28 mouse cellular contexts compared by ENCODE assay signal in genomic region chr11:67141031-67141430, GRCm38 (mm10). TPM values are rescaled to one million over a fixed set of nuclear protein-coding genes. Genes with fewer than 3 reads are reported as not detected.
A peak's percentile ranks its signal among the peaks of the same experiment; 100 is the strongest.
DNase-seq lines count a peak whose midpoint lies in the region; TF ChIP-seq lines count a peak whose summit lies in the region.
"Had no signal": no experiment of that assay in that cellular context is flagged by ENCODE, and none has a peak within 500 bp of the region (broad histone marks: within the 10 kb centered on the region; RNA-seq: fewer than 3 reads in every experiment).

No protein-coding gene starts in this region.

- H3K4me3 ChIP-seq in gastrocnemius, adult 2 months = peak overlapping the region; percentile 53
- H3K4me3 ChIP-seq: embryonic facial prominence, embryonic 13.5 days; embryonic facial prominence, embryonic 15.5 days; erythroblast, embryonic 14.5 days; forebrain, embryonic 10.5 days; forebrain, embryonic 12.5 days; forebrain, embryonic 15.5 days had no signal

- no peak for TF ChIP-seq CTCF in gastrocnemius, adult 2 months (IDR thresholded peaks at IDR 0.05)

- peak overlapping the region; percentile 91 for H3K27ac ChIP-seq in gastrocnemius, adult 2 months
- H3K27ac ChIP-seq: embryonic facial prominence, embryonic 13.5 days; embryonic facial prominence, embryonic 15.5 days; forebrain, embryonic 10.5 days; forebrain, embryonic 12.5 days; forebrain, embryonic 15.5 days had no signal

- DNase-seq in adrenal gland, postnatal 14 days = peak; percentile 15
- no peak for DNase-seq in adrenal gland, postnatal 36 days
- DNase-seq in gastrocnemius, adult 2 months = peak; percentile 62
- DNase-seq in gastrocnemius, postnatal 36 days = no peak
- DNase-seq in heart, adult 11 months = peak; percentile 55
- DNase-seq in heart, postnatal 4 days = no peak
- peak; percentile 88 for DNase-seq in skeletal muscle tissue, adult 2 months (ENCODE audit: low read depth, low spot score)
- DNase-seq in spleen, postnatal 36 days (ENCODE audit: low spot score in 2 of 2) = no peak
- DNase-seq: adrenal gland, adult 2 months; adrenal gland, postnatal 10 days; B cell, adult 2 months; cerebellum, adult 11 months; cerebellum, adult 18-20 months; cerebellum, adult 8-10 months; cerebellum, adult 9-11 months; cerebellum, postnatal 14 days; cerebellum, postnatal 36 days; embryo, embryonic 11 days; forebrain, postnatal 0 days had no signal

- intact Hi-C loops in gastrocnemius, adult 2 months (cut with DNase I) = no loop called here
- intact Hi-C loops in gastrocnemius, postnatal 36 days (cut with DNase I) = loop anchor here (2.0 kb wide), 1 partner anchor 92 kb away; no protein-coding TSS in a partner anchor

RNA-seq across cellular contexts. Expression of gene Myh2, which starts 29.8 kb away (rescaled TPM):
- total RNA-seq in adrenal gland, postnatal 14 days (2021) = 0.08 TPM in 1 of 2 replicates, not detected in the other
- total RNA-seq in adrenal gland, postnatal 36 days (2021) = under 1 TPM in 1 of 2 experiments, not detected in 1; 0.20 TPM
- total RNA-seq in gastrocnemius, adult 2 months (2021) = 1,000 to 10,000 TPM; 1,238 to 3,712 TPM
- total RNA-seq in gastrocnemius, postnatal 36 days (2021) = 1,000 to 10,000 TPM; 1,281 to 1,857 TPM
- under 1 TPM in 1 of 2 experiments, not detected in 1; 0.65 TPM for total RNA-seq in heart, postnatal 4 days (2021)
- total RNA-seq: adrenal gland, adult 2 months; common myeloid progenitor, adult 5-6 weeks; ES-E14; MEL had no signal

RNA-seq across cellular contexts. Expression of gene Myh1, which starts 58.8 kb away (rescaled TPM):
- total RNA-seq in adrenal gland, postnatal 14 days (2021) = 0.23 and 0.30 TPM in 2 replicates
- under 1 TPM; 0.10 to 0.20 TPM for total RNA-seq in adrenal gland, postnatal 36 days (2021)
- total RNA-seq in gastrocnemius, adult 2 months (2021) = 1,000 to 10,000 TPM; 1,466 to 5,880 TPM
- total RNA-seq in gastrocnemius, postnatal 36 days (2021) = 1,000 to 10,000 TPM; 2,071 to 3,124 TPM
- total RNA-seq in heart, postnatal 4 days (2021) = 1 to 10 TPM in 1 of 2 experiments, under 1 TPM in 1; 0.14 to 3.2 TPM
- total RNA-seq: common myeloid progenitor, adult 5-6 weeks; MEL had no signal

Comparison
In these comparisons a context has a peak if more than half of its experiments do, and no peak if none do; other contexts are left out.
1. DNase-seq: peak in adrenal gland, postnatal 14 days (single experiment), gastrocnemius, adult 2 months (single experiment), heart, adult 11 months (single experiment) and skeletal muscle tissue, adult 2 months (single experiment); none in adrenal gland, postnatal 36 days (0 of 2), gastrocnemius, postnatal 36 days (0 of 2), heart, postnatal 4 days (single experiment) and spleen, postnatal 36 days (0 of 2).
2. RNA of gene Myh2, which starts 29.8 kb away (total RNA-seq): 1,238 to 3,712 TPM in gastrocnemius, adult 2 months and 1,281 to 1,857 TPM in gastrocnemius, postnatal 36 days; 0.65 TPM in heart, postnatal 4 days, 0.20 TPM in adrenal gland, postnatal 36 days and 0.08 TPM in adrenal gland, postnatal 14 days; every median in the first group is over 100 times any median in the second.
3. RNA of gene Myh1, which starts 58.8 kb away (total RNA-seq): 1,466 to 5,880 TPM in gastrocnemius, adult 2 months and 2,071 to 3,124 TPM in gastrocnemius, postnatal 36 days; 0.14 to 3.2 TPM in heart, postnatal 4 days, 0.23 to 0.30 TPM in adrenal gland, postnatal 14 days and 0.10 to 0.20 TPM in adrenal gland, postnatal 36 days; every median in the first group is over 100 times any median in the second.